Mouse (Mus musculus): ENCODE measurements around the gene Tmem30a. TPM values are rescaled to one million over a fixed set of nuclear protein-coding genes. Genes with fewer than 3 reads are reported as not detected.

Gene Tmem30a
- polyA plus RNA-seq, 1 experiment from 2014 or later: 101 TPM

- Histone ChIP-seq H3K4me1 (no peaks in the 10 kb centered on the region), H3K27ac (no peak overlapping the region), H3K4me2 (replicated peaks) (no peak overlapping the region), H3K27me3 (no peaks in the 10 kb centered on the region), H3K4me3 (no peak overlapping the region), H3K36me3 (peaks cover 16% of the 10 kb centered on the region), H3K9ac (no peak overlapping the region), H3K9me3 (replicated peaks) (peaks cover 5% of the 10 kb centered on the region; the same call in 1 of the 2 replicates)
- no peak for ATAC-seq (ENCODE audit: low FRiP score)
- WGBS: 92% methylated on average over 11 of the region's 11 CpGs
Measured at GRCm38 (mm10) chr9:79816013-79816412, 22.7 kb upstream of the Tmem30a start.

GRCm38 (mm10) chr9:79814592-79814991, 21.3 kb upstream of the Tmem30a start:
- no peak overlapping the region for H3K9ac ChIP-seq
- no peak for ATAC-seq (ENCODE audit: low FRiP score)
- H3K4me2 ChIP-seq (replicated peaks): no peak overlapping the region
- no peak overlapping the region for H3K27ac ChIP-seq
- peaks cover 13% of the 10 kb centered on the region for H3K36me3 ChIP-seq
- no peaks in the 10 kb centered on the region for H3K27me3 ChIP-seq
- H3K4me1 ChIP-seq: no peaks in the 10 kb centered on the region
- no peak overlapping the region for H3K4me3 ChIP-seq
- 90% methylated on average over 4 of the region's 4 CpGs for whole genome bisulfite sequencing
- H3K9me3 ChIP-seq (replicated peaks): peaks cover 5% of the 10 kb centered on the region; the same call in 1 of the 2 replicates

GRCm38 (mm10) chr9:79810969-79811902, 17.9 kb upstream of the Tmem30a start:
- Histone ChIP-seq H3K27ac (no peak overlapping the region), H3K9me3 (replicated peaks) (no peaks in the 10 kb centered on the region), H3K4me1 (no peaks in the 10 kb centered on the region), H3K4me3 (no peak overlapping the region), H3K27me3 (no peaks in the 10 kb centered on the region), H3K36me3 (no peaks in the 10 kb centered on the region), H3K9ac (no peak overlapping the region), H3K4me2 (replicated peaks) (no peak overlapping the region)
- no peak for ATAC-seq (ENCODE audit: low FRiP score)
- 78% methylated on average over 10 of the region's 11 CpGs for WGBS

GRCm38 (mm10) chr9:79810534-79810933, 17.2 kb upstream of the Tmem30a start:
- H3K4me3 ChIP-seq: no peak overlapping the region
- no peaks in the 10 kb centered on the region for H3K27me3 ChIP-seq
- no peak overlapping the region for H3K27ac ChIP-seq
- H3K4me1 ChIP-seq: no peaks in the 10 kb centered on the region
- H3K9me3 ChIP-seq (replicated peaks): no peaks in the 10 kb centered on the region
- H3K9ac ChIP-seq: no peak overlapping the region
- H3K4me2 ChIP-seq (replicated peaks): no peak overlapping the region
- WGBS: 92% methylated on average over 3 of the region's 3 CpGs
- no peaks in the 10 kb centered on the region for H3K36me3 ChIP-seq
- ATAC-seq (ENCODE audit: low FRiP score): no peak

- no peak overlapping the region for H3K9ac ChIP-seq
- H3K4me1 ChIP-seq: no peaks in the 10 kb centered on the region
- H3K27me3 ChIP-seq: no peaks in the 10 kb centered on the region
- H3K9me3 ChIP-seq (replicated peaks): no peaks in the 10 kb centered on the region
- 70% methylated on average over 6 of the region's 6 CpGs for WGBS
- no peak for ATAC-seq (ENCODE audit: low FRiP score)
- H3K4me2 ChIP-seq (replicated peaks): no peak overlapping the region
- no peak overlapping the region for H3K4me3 ChIP-seq
- no peak overlapping the region for H3K27ac ChIP-seq
- H3K36me3 ChIP-seq: no peaks in the 10 kb centered on the region
Measured at GRCm38 (mm10) chr9:79809411-79809810, 16.1 kb upstream of the Tmem30a start.

- no peaks in the 10 kb centered on the region for H3K27me3 ChIP-seq
- no peak overlapping the region for H3K4me3 ChIP-seq
- no peaks in the 10 kb centered on the region for H3K9me3 ChIP-seq (replicated peaks)
- H3K27ac ChIP-seq: no peak overlapping the region
- ATAC-seq (ENCODE audit: low FRiP score): no peak
- no peak overlapping the region for H3K4me2 ChIP-seq (replicated peaks)
- 55% methylated on average over 4 of the region's 4 CpGs for WGBS
- no peaks in the 10 kb centered on the region for H3K4me1 ChIP-seq
- no peaks in the 10 kb centered on the region for H3K36me3 ChIP-seq
- no peak overlapping the region for H3K9ac ChIP-seq
Measured at GRCm38 (mm10) chr9:79807178-79807577, 13.9 kb upstream of the Tmem30a start.

GRCm38 (mm10) chr9:79806317-79807075, 13.2 kb upstream of the Tmem30a start:
- Histone ChIP-seq H3K36me3 (no peaks in the 10 kb centered on the region), H3K9ac (no peak overlapping the region), H3K4me2 (replicated peaks) (no peak overlapping the region), H3K27ac (no peak overlapping the region), H3K9me3 (replicated peaks) (no peaks in the 10 kb centered on the region), H3K4me3 (no peak overlapping the region), H3K27me3 (no peaks in the 10 kb centered on the region), H3K4me1 (no peaks in the 10 kb centered on the region)
- ATAC-seq (ENCODE audit: low FRiP score): no peak
- WGBS: 49% methylated on average over 12 of the region's 12 CpGs

GRCm38 (mm10) chr9:79805426-79805825, 12.1 kb upstream of the Tmem30a start:
- ATAC-seq (ENCODE audit: low FRiP score): no peak

GRCm38 (mm10) chr9:79796461-79797135, 3.3 kb upstream of the Tmem30a start:
- no peak overlapping the region for H3K9ac ChIP-seq
- WGBS: 74% methylated on average over 7 of the region's 7 CpGs

More at GRCm38 (mm10) chr9:79805426-79805825, 12.1 kb upstream of the Tmem30a start:
- Histone ChIP-seq H3K27ac (no peak overlapping the region), H3K4me1 (no peaks in the 10 kb centered on the region), H3K4me3 (no peak overlapping the region), H3K9ac (no peak overlapping the region), H3K36me3 (no peaks in the 10 kb centered on the region), H3K27me3 (no peaks in the 10 kb centered on the region), H3K4me2 (replicated peaks) (no peak overlapping the region), H3K9me3 (replicated peaks) (no peaks in the 10 kb centered on the region)
- WGBS: 91% methylated on average over 10 of the region's 10 CpGs

GRCm38 (mm10) chr9:79795076-79795475, 1.8 kb upstream of the Tmem30a start:
- no peak overlapping the region for H3K4me2 ChIP-seq (replicated peaks)
- H3K27me3 ChIP-seq: no peaks in the 10 kb centered on the region
- peaks cover 16% of the 10 kb centered on the region for H3K4me1 ChIP-seq
- no peaks in the 10 kb centered on the region for H3K9me3 ChIP-seq (replicated peaks)
- no peaks in the 10 kb centered on the region for H3K36me3 ChIP-seq
- H3K27ac ChIP-seq: no peak overlapping the region
- no peak overlapping the region for H3K4me3 ChIP-seq
- ATAC-seq (ENCODE audit: low FRiP score): no peak
- WGBS: 88% methylated on average over 1 of the region's 1 CpGs
- no peak overlapping the region for H3K9ac ChIP-seq

More at GRCm38 (mm10) chr9:79796461-79797135, 3.3 kb upstream of the Tmem30a start:
- no peak overlapping the region for H3K27ac ChIP-seq
- H3K27me3 ChIP-seq: no peaks in the 10 kb centered on the region
- H3K4me2 ChIP-seq (replicated peaks): no peak overlapping the region
- H3K36me3 ChIP-seq: no peaks in the 10 kb centered on the region
- H3K4me1 ChIP-seq: peaks cover 7% of the 10 kb centered on the region
- no peak for ATAC-seq (ENCODE audit: low FRiP score)
- H3K9me3 ChIP-seq (replicated peaks): no peaks in the 10 kb centered on the region
- no peak overlapping the region for H3K4me3 ChIP-seq

- Histone ChIP-seq H3K4me3 (no peak overlapping the region), H3K9ac (no peak overlapping the region), H3K36me3 (no peaks in the 10 kb centered on the region), H3K9me3 (replicated peaks) (no peaks in the 10 kb centered on the region), H3K4me1 (peaks cover 7% of the 10 kb centered on the region; the same call in 1 of the 2 replicates), H3K27me3 (no peaks in the 10 kb centered on the region), H3K27ac (no peak overlapping the region), H3K4me2 (replicated peaks) (no peak overlapping the region)
- 89% methylated on average over 2 of the region's 2 CpGs for WGBS
- ATAC-seq (ENCODE audit: low FRiP score): no peak
Measured at GRCm38 (mm10) chr9:79785794-79786085, 7.6 kb downstream of the Tmem30a start.

Data from hindbrain, embryonic 12.5 days (tissue).